Mouse (Mus musculus): ENCODE results near the gene Olfr823.
"Not testable (repeated sequence)": the region's sequence is repeated elsewhere in the genome, so short reads cannot be mapped to it uniquely, and the experiment has no call there.

GRCm38 (mm10) chr10:130116045-130116444 lies 862 bp upstream of the Olfr823 start:
- TF ChIP-seq FLI1 (IDR thresholded peaks at IDR 0.05; ENCODE audit: low read length); GATA1 (IDR thresholded peaks at IDR 0.05; ENCODE audit: borderline replicate concordance, low read length): not testable (repeated sequence)

Data from megakaryocyte, embryonic 14.5 days (primary cell).